In the genomic region with DNA sequence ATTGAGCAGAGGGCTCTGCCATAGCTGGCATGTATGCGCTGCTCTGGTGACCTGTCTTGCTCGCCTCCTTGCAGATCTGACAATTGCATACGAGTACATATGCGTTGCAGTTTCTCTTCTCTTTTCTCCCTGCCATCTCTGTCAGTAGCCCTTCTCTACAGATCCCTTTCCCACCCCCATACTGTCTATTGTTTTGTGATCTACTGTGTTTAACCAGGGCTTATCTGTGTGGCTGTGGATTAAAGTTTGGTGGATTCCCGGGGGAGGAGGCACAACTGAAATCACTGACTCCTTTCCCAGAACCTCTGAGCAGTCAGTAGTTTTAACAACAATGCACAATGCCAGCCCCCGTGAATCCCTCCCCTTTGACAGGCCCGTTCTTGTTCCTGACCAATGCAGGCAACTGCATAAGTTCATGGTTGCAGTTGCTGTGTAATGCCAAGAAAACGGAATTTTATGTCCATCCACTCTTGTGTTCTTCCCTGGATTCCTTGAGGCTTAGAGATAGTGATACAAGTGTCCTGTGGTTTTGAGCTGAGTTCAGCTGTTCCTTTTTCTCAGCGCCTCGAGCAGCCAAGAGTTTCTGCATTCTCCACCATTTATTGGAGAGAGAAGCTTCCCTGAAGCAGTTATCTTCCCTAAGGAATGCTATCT, we compare ENCODE assay signal across 15 mouse cellular contexts.
DNase-seq lines count a peak whose midpoint lies in the region; ATAC-seq and TF ChIP-seq lines count a peak whose summit lies in the region.
"Had no signal": no experiment of that assay in that cellular context is flagged by ENCODE, and none has a peak within 500 bp of the region (broad histone marks: within the 10 kb centered on the region; RNA-seq: fewer than 3 reads in every experiment).

No protein-coding gene starts in this region.

- peaks cover 42% of the 10 kb centered on the region for H3K4me1 ChIP-seq in heart, embryonic 10.5 days
- peaks cover 8% of the 10 kb centered on the region; the same call in 1 of the 2 replicates for H3K4me1 ChIP-seq in limb, embryonic 12.5 days (replicated peaks)
- H3K4me1 ChIP-seq in limb, embryonic 10.5 days: no peaks in the 10 kb centered on the region
- no peaks in the 10 kb centered on the region for H3K4me1 ChIP-seq in embryonic facial prominence, embryonic 14.5 days (ENCODE audit: control insufficient read depth, insufficient read depth, low read length)
- H3K4me1 ChIP-seq in midbrain, embryonic 14.5 days (ENCODE audit: control insufficient read depth, insufficient read depth, low read length): 0 out of 2 replicates have a peak, but pooled peaks cover 5% of the 10 kb centered on the region
- no peaks in the 10 kb centered on the region for H3K4me1 ChIP-seq in liver, postnatal 0 days (ENCODE audit: insufficient read depth)
- H3K4me1 ChIP-seq: kidney, embryonic 15.5 days had no signal

- peaks cover 7% of the 10 kb centered on the region; the same call in 1 of the 2 replicates for H3K36me3 ChIP-seq in heart, embryonic 10.5 days
- peaks cover 31% of the 10 kb centered on the region for H3K36me3 ChIP-seq in limb, embryonic 12.5 days
- peaks cover 40% of the 10 kb centered on the region for H3K36me3 ChIP-seq in limb, embryonic 10.5 days
- peaks cover 24% of the 10 kb centered on the region; the same call in 1 of the 2 replicates for H3K36me3 ChIP-seq in embryonic facial prominence, embryonic 14.5 days (ENCODE audit: control insufficient read depth, insufficient read depth, low read length)
- H3K36me3 ChIP-seq in midbrain, embryonic 14.5 days (ENCODE audit: control insufficient read depth, insufficient read depth, low read length): peaks cover 9% of the 10 kb centered on the region; the same call in 1 of the 2 replicates
- H3K36me3 ChIP-seq in liver, postnatal 0 days (replicated peaks; ENCODE audit: insufficient read depth, low read length): peaks cover 19% of the 10 kb centered on the region

- no peak overlapping the region for H3K4me3 ChIP-seq in heart, embryonic 10.5 days
- no peak overlapping the region for H3K4me3 ChIP-seq in limb, embryonic 12.5 days (replicated peaks)
- H3K4me3 ChIP-seq in limb, embryonic 10.5 days: no peak overlapping the region
- H3K4me3 ChIP-seq in embryonic facial prominence, embryonic 14.5 days (ENCODE audit: low read depth, low read length): no peak overlapping the region
- no peak overlapping the region for H3K4me3 ChIP-seq in midbrain, embryonic 14.5 days (replicated peaks; ENCODE audit: low read depth, low read length)
- H3K4me3 ChIP-seq in liver, postnatal 0 days (ENCODE audit: low read depth, low read length): no peak overlapping the region
- H3K4me3 ChIP-seq: kidney, embryonic 15.5 days; liver, embryonic 13.5 days had no signal

- H3K27me3 ChIP-seq in heart, embryonic 10.5 days (ENCODE audit: insufficient read depth, poor library complexity, severe bottlenecking): no peaks in the 10 kb centered on the region
- H3K27me3 ChIP-seq in limb, embryonic 12.5 days: no peaks in the 10 kb centered on the region
- no peaks in the 10 kb centered on the region for H3K27me3 ChIP-seq in limb, embryonic 10.5 days (ENCODE audit: low read depth, poor library complexity, severe bottlenecking)
- no peaks in the 10 kb centered on the region for H3K27me3 ChIP-seq in embryonic facial prominence, embryonic 14.5 days (replicated peaks; ENCODE audit: control insufficient read depth, insufficient read depth, low read length)
- no peaks in the 10 kb centered on the region for H3K27me3 ChIP-seq in midbrain, embryonic 14.5 days (ENCODE audit: control insufficient read depth, insufficient read depth, low read length)
- H3K27me3 ChIP-seq in liver, postnatal 0 days (ENCODE audit: insufficient read depth, low read length): no peaks in the 10 kb centered on the region
- H3K27me3 ChIP-seq: kidney, embryonic 15.5 days; liver, embryonic 13.5 days had no signal

- ATAC-seq in limb, embryonic 12.5 days (ENCODE audit: insufficient number of reproducible peaks, insufficient read depth, low FRiP score, low TSS enrichment, low read depth): no peak
- ATAC-seq in embryonic facial prominence, embryonic 14.5 days (ENCODE audit: low read depth): peak; percentile 22; the same call in 1 of the 2 replicates
- no peak for ATAC-seq in midbrain, embryonic 14.5 days (ENCODE audit: low FRiP score, low TSS enrichment)
- ATAC-seq in liver, postnatal 0 days: no peak

- DNase-seq in heart, embryonic 10.5 days (ENCODE audit: low spot score): no peak
- no peak for DNase-seq in heart, postnatal 36 days
- no peak for DNase-seq in limb, embryonic 10.5 days (ENCODE audit: low spot score)
- peak; percentile 41 for DNase-seq in embryonic facial prominence, embryonic 14.5 days (ENCODE audit: low spot score)
- peak; percentile 39 for DNase-seq in midbrain, embryonic 14.5 days
- DNase-seq in adrenal gland, postnatal 4 days (ENCODE audit: low spot score in 2 of 2): no peak
- DNase-seq in liver, postnatal 0 days: no peak
- DNase-seq: cerebellum, adult 2 months; gastrocnemius, postnatal 36 days; liver, embryonic 13.5 days; lung, postnatal 4 days; right cerebral cortex, postnatal 4 days; thymus, postnatal 25 days had no signal

- no peak overlapping the region for H3K4me2 ChIP-seq in limb, embryonic 12.5 days
- no peak overlapping the region for H3K4me2 ChIP-seq in embryonic facial prominence, embryonic 14.5 days (ENCODE audit: low read depth, low read length)
- no peak overlapping the region for H3K4me2 ChIP-seq in midbrain, embryonic 14.5 days (ENCODE audit: low read length)
- no peak overlapping the region for H3K4me2 ChIP-seq in liver, postnatal 0 days (ENCODE audit: low read depth, low read length)
- H3K4me2 ChIP-seq: kidney, embryonic 15.5 days; liver, embryonic 13.5 days had no signal

- TF ChIP-seq EP300 in liver, postnatal 0 days (IDR thresholded peaks at IDR 0.05; ENCODE audit: low read depth): no peak

- H3K9me3 ChIP-seq in heart, embryonic 10.5 days: no peaks in the 10 kb centered on the region
- no peaks in the 10 kb centered on the region for H3K9me3 ChIP-seq in limb, embryonic 12.5 days
- H3K9me3 ChIP-seq in limb, embryonic 10.5 days (replicated peaks): no peaks in the 10 kb centered on the region
- no peaks in the 10 kb centered on the region for H3K9me3 ChIP-seq in embryonic facial prominence, embryonic 14.5 days (ENCODE audit: control insufficient read depth, low read length)
- H3K9me3 ChIP-seq in midbrain, embryonic 14.5 days (ENCODE audit: control insufficient read depth, low read length): no peaks in the 10 kb centered on the region
- H3K9me3 ChIP-seq in liver, postnatal 0 days (ENCODE audit: low read length): no peaks in the 10 kb centered on the region
- H3K9me3 ChIP-seq: kidney, embryonic 15.5 days; liver, embryonic 13.5 days had no signal

- whole genome bisulfite sequencing in heart, embryonic 10.5 days: 57% methylated on average over 10 of the region's 10 CpGs
- WGBS in limb, embryonic 12.5 days: 80% methylated on average over 10 of the region's 10 CpGs
- 82% methylated on average over 10 of the region's 10 CpGs for WGBS in limb, embryonic 10.5 days
- WGBS in embryonic facial prominence, embryonic 14.5 days: 68% methylated on average over 10 of the region's 10 CpGs
- WGBS in midbrain, embryonic 14.5 days: 34% methylated on average over 10 of the region's 10 CpGs
- WGBS in liver, postnatal 0 days (ENCODE audit: insufficient replicate concordance): 67% methylated on average over 10 of the region's 10 CpGs

- peak overlapping the region; percentile 16; the same call in 1 of the 2 replicates for H3K27ac ChIP-seq in heart, embryonic 10.5 days
- peak overlapping the region; percentile 41; the same call in 1 of the 2 replicates for H3K27ac ChIP-seq in limb, embryonic 12.5 days
- no peak overlapping the region for H3K27ac ChIP-seq in limb, embryonic 10.5 days
- H3K27ac ChIP-seq in embryonic facial prominence, embryonic 14.5 days (replicated peaks; ENCODE audit: low read depth, low read length): peak overlapping the region; percentile 33; the same call in 1 of the 2 replicates
- H3K27ac ChIP-seq in midbrain, embryonic 14.5 days (replicated peaks; ENCODE audit: low read depth, low read length): peak overlapping the region; percentile 45
- no peak overlapping the region for H3K27ac ChIP-seq in liver, postnatal 0 days (ENCODE audit: low read depth)
- H3K27ac ChIP-seq: kidney, embryonic 15.5 days; liver, embryonic 13.5 days had no signal

- TF ChIP-seq CTCF in liver, postnatal 0 days (IDR thresholded peaks at IDR 0.05; ENCODE audit: low read depth): no peak

- no peak overlapping the region for H3K9ac ChIP-seq in limb, embryonic 12.5 days (replicated peaks)
- H3K9ac ChIP-seq in embryonic facial prominence, embryonic 14.5 days (ENCODE audit: low read depth, low read length): no peak overlapping the region
- H3K9ac ChIP-seq in midbrain, embryonic 14.5 days (replicated peaks; ENCODE audit: low read length): no peak overlapping the region
- no peak overlapping the region for H3K9ac ChIP-seq in liver, postnatal 0 days (replicated peaks)
- H3K9ac ChIP-seq: kidney, embryonic 15.5 days; liver, embryonic 13.5 days had no signal

- intact Hi-C loops in heart, postnatal 36 days (cut with DNase I): no loop called here

Comparison
In these comparisons a context has a peak if more than half of its experiments do, and no peak if none do; other contexts are left out.
1. H3K27ac ChIP-seq: peak in heart, embryonic 10.5 days (single experiment), limb, embryonic 12.5 days (single experiment), embryonic facial prominence, embryonic 14.5 days (single experiment) and midbrain, embryonic 14.5 days (single experiment); none in limb, embryonic 10.5 days (single experiment) and liver, postnatal 0 days (single experiment).
2. DNase-seq: peak in embryonic facial prominence, embryonic 14.5 days (single experiment) and midbrain, embryonic 14.5 days (single experiment); none in heart, embryonic 10.5 days (single experiment), heart, postnatal 36 days (0 of 2), limb, embryonic 10.5 days (single experiment), adrenal gland, postnatal 4 days (0 of 2) and liver, postnatal 0 days (single experiment).